Mouse (Mus musculus) cerebellum, adult 2 months (tissue): Measurements from ENCODE around the gene Lrrc8a.

Experiments
- CTCF ChIP-seq: fragments of 200-500 bp; IDR thresholded peaks from 2 replicates; pipeline ENCODE4 v1.5.1; 2011; ENCODE audit warnings: low read depth, mild to moderate bottlenecking, control low read depth, low read length, moderate library complexity, borderline replicate concordance; ENCODE audit not compliant: insufficient read depth
- POLR2A ChIP-seq: fragments of 200-500 bp; IDR thresholded peaks from 2 replicates; pipeline ENCODE4 v1.6.1; 2011; ENCODE audit warnings: low read length, control low read depth, borderline replicate concordance; ENCODE audit not compliant: insufficient read depth

DNA sequence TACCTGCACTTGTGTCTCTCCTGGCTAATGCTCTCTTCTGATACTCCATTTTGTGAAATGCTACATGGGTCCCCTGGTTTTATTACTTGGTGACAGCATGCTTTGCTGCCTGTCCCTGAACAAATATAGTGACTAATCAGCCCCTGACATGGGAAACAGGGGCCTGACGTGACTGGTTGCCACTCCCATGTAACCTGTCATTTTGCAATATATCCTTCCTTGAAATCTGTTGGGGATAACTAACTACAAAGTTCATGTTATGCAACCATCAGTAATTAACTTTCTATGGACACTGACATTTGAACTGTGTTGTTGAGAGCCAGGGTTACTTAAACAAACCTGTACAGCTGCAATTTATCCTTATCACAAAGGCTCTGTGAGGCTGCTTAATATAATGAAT, 37.5 kb upstream of the Lrrc8a start:
- TF ChIP-seq POLR2A = no peak
- no peak for TF ChIP-seq CTCF
